In the genomic region with DNA sequence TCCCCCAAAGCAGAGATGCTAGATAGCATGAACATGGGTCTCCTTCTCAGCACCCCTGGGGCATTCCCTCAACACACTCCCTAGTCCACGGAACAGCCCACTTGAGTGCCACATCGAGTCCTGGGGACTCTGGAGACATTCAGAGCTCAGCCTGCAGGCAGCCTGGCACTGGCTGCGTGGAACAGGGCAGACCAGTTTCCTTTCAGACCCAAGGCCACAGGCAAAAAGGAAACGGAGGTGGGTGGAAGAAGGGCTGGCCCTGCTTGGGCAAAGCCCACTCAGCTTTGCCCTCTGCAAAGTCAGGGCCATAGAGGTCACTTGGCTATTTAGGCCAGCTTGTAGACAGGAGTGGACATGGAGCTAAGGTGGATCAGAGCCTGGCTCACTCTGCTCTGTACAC, we compare ENCODE assay signal across 18 mouse cellular contexts. TPM values are rescaled to one million over a fixed set of nuclear protein-coding genes. Genes with fewer than 3 reads are reported as not detected.
DNase-seq lines count a peak whose midpoint lies in the region; ATAC-seq and TF ChIP-seq lines count a peak whose summit lies in the region.
"Had no signal": no experiment of that assay in that cellular context is flagged by ENCODE, and none has a peak within 500 bp of the region (broad histone marks: within the 10 kb centered on the region; RNA-seq: fewer than 3 reads in every experiment).

No protein-coding gene starts in this region.

- H3K4me1 ChIP-seq in lung, embryonic 15.5 days = peaks cover 55% of the 10 kb centered on the region
- H3K4me1 ChIP-seq in lung, postnatal 0 days (ENCODE audit: insufficient read depth, low read depth, low read length) = peaks cover 18% of the 10 kb centered on the region
- peaks cover 29% of the 10 kb centered on the region for H3K4me1 ChIP-seq in embryonic facial prominence, embryonic 14.5 days (ENCODE audit: control insufficient read depth, insufficient read depth, low read length)

- TF ChIP-seq CTCF in gastrocnemius, adult 2 months (IDR thresholded peaks at IDR 0.05) = no peak
- TF ChIP-seq CTCF in lung, postnatal 0 days (IDR thresholded peaks at IDR 0.05) = no peak

- 54% methylated on average over 4 of the region's 4 CpGs for WGBS in lung, embryonic 15.5 days
- WGBS in lung, postnatal 0 days = 36% methylated on average over 4 of the region's 4 CpGs
- 54% methylated on average over 4 of the region's 4 CpGs for WGBS in embryonic facial prominence, embryonic 14.5 days
- 25% methylated on average over 4 of the region's 4 CpGs for WGBS in macrophage (ENCODE audit: missing documents)

- H3K9me3 ChIP-seq in lung, embryonic 15.5 days = no peaks in the 10 kb centered on the region
- H3K9me3 ChIP-seq in lung, postnatal 0 days (ENCODE audit: low read length) = no peaks in the 10 kb centered on the region
- H3K9me3 ChIP-seq in embryonic facial prominence, embryonic 14.5 days (ENCODE audit: control insufficient read depth, low read length) = no peaks in the 10 kb centered on the region
- H3K9me3 ChIP-seq: G1E; heart, embryonic 12.5 days had no signal

- H3K9ac ChIP-seq in lung, embryonic 15.5 days = no peak overlapping the region
- H3K9ac ChIP-seq in lung, postnatal 0 days (replicated peaks; ENCODE audit: low read depth) = no peak overlapping the region
- H3K9ac ChIP-seq in embryonic facial prominence, embryonic 14.5 days (ENCODE audit: low read depth, low read length) = no peak overlapping the region
- H3K9ac ChIP-seq: heart, embryonic 12.5 days had no signal

- H3K4me3 ChIP-seq in gastrocnemius, adult 2 months = no peak overlapping the region
- H3K4me3 ChIP-seq in lung, embryonic 15.5 days = no peak overlapping the region
- no peak overlapping the region for H3K4me3 ChIP-seq in lung, postnatal 0 days (ENCODE audit: low read depth, low read length)
- no peak overlapping the region for H3K4me3 ChIP-seq in embryonic facial prominence, embryonic 14.5 days (ENCODE audit: low read depth, low read length)
- H3K4me3 ChIP-seq in macrophage (ENCODE audit: inconsistent target) = no peak overlapping the region
- H3K4me3 ChIP-seq: heart, embryonic 12.5 days had no signal

- TF ChIP-seq EP300 in lung, postnatal 0 days (IDR thresholded peaks at IDR 0.05) = no peak

- no peak for DNase-seq in gastrocnemius, adult 2 months
- no peak for DNase-seq in gastrocnemius, postnatal 36 days
- DNase-seq in lung, postnatal 0 days (ENCODE audit: low spot score) = no peak
- no peak for DNase-seq in embryonic facial prominence, embryonic 14.5 days (ENCODE audit: low spot score)
- no peak for DNase-seq in frontal cortex, postnatal 36 days (ENCODE audit: low spot score in 2 of 2)
- DNase-seq in lung, postnatal 10 days = no peak
- DNase-seq: B cell, adult 2 months; kidney, adult 2 months; lung, postnatal 14 days; midbrain, embryonic 14.5 days; right cerebral cortex, postnatal 25 days; thymus, adult 18-20 months had no signal

- peak overlapping the region; percentile 29 for H3K27ac ChIP-seq in gastrocnemius, adult 2 months
- H3K27ac ChIP-seq in lung, embryonic 15.5 days = peak overlapping the region; percentile 54; the same call in 1 of the 2 replicates
- no peak overlapping the region for H3K27ac ChIP-seq in lung, postnatal 0 days (ENCODE audit: low read length)
- H3K27ac ChIP-seq in embryonic facial prominence, embryonic 14.5 days (replicated peaks; ENCODE audit: low read depth, low read length) = peak overlapping the region; percentile 10; the same call in 1 of the 2 replicates
- peak overlapping the region; percentile 100 for H3K27ac ChIP-seq in macrophage

- H3K79me2 ChIP-seq in macrophage (ENCODE audit: inconsistent target) = peaks cover 7% of the 10 kb centered on the region; the same call in 1 of the 2 replicates

- H3K4me2 ChIP-seq in lung, embryonic 15.5 days = no peak overlapping the region
- no peak overlapping the region for H3K4me2 ChIP-seq in lung, postnatal 0 days (replicated peaks; ENCODE audit: low read depth, low read length)
- no peak overlapping the region for H3K4me2 ChIP-seq in embryonic facial prominence, embryonic 14.5 days (ENCODE audit: low read depth, low read length)
- H3K4me2 ChIP-seq: heart, embryonic 12.5 days had no signal

- ATAC-seq in lung, embryonic 15.5 days (ENCODE audit: borderline replicate concordance, extremely low read depth, low FRiP score, low TSS enrichment) = no peak
- no peak for ATAC-seq in lung, postnatal 0 days
- no peak for ATAC-seq in embryonic facial prominence, embryonic 14.5 days (ENCODE audit: low read depth)

- H3K36me3 ChIP-seq in lung, embryonic 15.5 days = no peaks in the 10 kb centered on the region
- no peaks in the 10 kb centered on the region for H3K36me3 ChIP-seq in lung, postnatal 0 days (ENCODE audit: insufficient read depth, low read length)
- H3K36me3 ChIP-seq in embryonic facial prominence, embryonic 14.5 days (ENCODE audit: control insufficient read depth, insufficient read depth, low read length) = no peaks in the 10 kb centered on the region
- no peaks in the 10 kb centered on the region for H3K36me3 ChIP-seq in macrophage (ENCODE audit: inconsistent target)
- H3K36me3 ChIP-seq: heart, embryonic 12.5 days had no signal

- intact Hi-C loops in gastrocnemius, adult 2 months (cut with DNase I) = no loop called here
- intact Hi-C loops in gastrocnemius, postnatal 36 days (cut with DNase I) = no loop called here

- H3K27me3 ChIP-seq in lung, embryonic 15.5 days = no peaks in the 10 kb centered on the region
- no peaks in the 10 kb centered on the region for H3K27me3 ChIP-seq in lung, postnatal 0 days (replicated peaks; ENCODE audit: insufficient read depth, low read length)
- no peaks in the 10 kb centered on the region for H3K27me3 ChIP-seq in embryonic facial prominence, embryonic 14.5 days (replicated peaks; ENCODE audit: control insufficient read depth, insufficient read depth, low read length)
- H3K27me3 ChIP-seq: heart, embryonic 12.5 days had no signal

RNA-seq across cellular contexts. Expression of a gene that starts 27.9 kb away (rescaled TPM):
- not detected for total RNA-seq in gastrocnemius, adult 2 months (2021)
- not detected for total RNA-seq in gastrocnemius, postnatal 36 days (2021)
- polyA plus RNA-seq in lung, embryonic 15.5 days (2015; fragmentation: Nextera tagmentation; extraction: Ambion mirVana) = not detected in 2 replicates
- not detected in 2 replicates for polyA plus RNA-seq in lung, postnatal 0 days (2015; fragmentation: Nextera tagmentation; extraction: Ambion mirVana)
- polyA plus RNA-seq in embryonic facial prominence, embryonic 14.5 days (2014; fragmentation: Nextera tagmentation; extraction: Ambion mirVana) = not detected in 2 replicates
- 10 to 100 TPM in 10 of 26 experiments, 1 to 10 TPM in 16; 2.1 to 25.4 (median 7.0) TPM for total RNA-seq in macrophage (2018; cell fraction: chromatin; rRNA removed)
- total RNA-seq in macrophage (2018; cell fraction: cytosol; rRNA removed) = under 1 TPM in 16 of 26 experiments, not detected in 10; 0.07 to 0.44 (median 0.15) TPM
- 10 to 100 TPM in 2 of 26 experiments, 1 to 10 TPM in 21, under 1 TPM in 3; 0.52 to 18.4 (median 2.1) TPM for total RNA-seq in macrophage (2018; cell fraction: nucleus; rRNA removed)
- 0.13 TPM in 1 of 3 replicates, not detected in the others for polyA plus RNA-seq in macrophage (2018)
- total RNA-seq: common myeloid progenitor, adult 5-6 weeks had no signal
- polyA plus RNA-seq: G1E; heart, embryonic 12.5 days had no signal

RNA-seq across cellular contexts. Expression of a gene that starts 32.0 kb away (rescaled TPM):
- total RNA-seq in gastrocnemius, adult 2 months (2021) = 1 to 10 TPM; 4.4 to 4.5 TPM
- total RNA-seq in gastrocnemius, postnatal 36 days (2021) = 1 to 10 TPM; 5.2 to 5.9 TPM
- polyA plus RNA-seq in lung, embryonic 15.5 days (2015; fragmentation: Nextera tagmentation; extraction: Ambion mirVana) = 21.7 TPM in 2 replicates
- 20.3 and 21.1 TPM in 2 replicates for polyA plus RNA-seq in lung, postnatal 0 days (2015; fragmentation: Nextera tagmentation; extraction: Ambion mirVana)
- polyA plus RNA-seq in embryonic facial prominence, embryonic 14.5 days (2014; fragmentation: Nextera tagmentation; extraction: Ambion mirVana) = 12.9 and 14.3 TPM in 2 replicates
- 1,000 to 10,000 TPM in 1 of 26 experiments, 100 to 1,000 TPM in 25; 183 to 1,124 (median 419) TPM for total RNA-seq in macrophage (2018; cell fraction: chromatin; rRNA removed)
- 100 to 1,000 TPM; 261 to 438 (median 317) TPM for total RNA-seq in macrophage (2018; cell fraction: cytosol; rRNA removed)
- 1,000 to 10,000 TPM in 2 of 26 experiments, 100 to 1,000 TPM in 24; 284 to 1,133 (median 407) TPM for total RNA-seq in macrophage (2018; cell fraction: nucleus; rRNA removed)
- 195 to 316 TPM (median 234 TPM) in 3 replicates for polyA plus RNA-seq in macrophage (2018)

RNA-seq across cellular contexts. Expression of a gene that starts 39.1 kb away (rescaled TPM):
- not detected for total RNA-seq in gastrocnemius, adult 2 months (2021)
- under 1 TPM in 1 of 2 experiments, not detected in 1; 0.92 TPM for total RNA-seq in gastrocnemius, postnatal 36 days (2021)
- 16.6 and 19.0 TPM in 2 replicates for polyA plus RNA-seq in lung, embryonic 15.5 days (2015; fragmentation: Nextera tagmentation; extraction: Ambion mirVana)
- 0.56 and 0.87 TPM in 2 replicates for polyA plus RNA-seq in lung, postnatal 0 days (2015; fragmentation: Nextera tagmentation; extraction: Ambion mirVana)
- 5.9 and 7.2 TPM in 2 replicates for polyA plus RNA-seq in embryonic facial prominence, embryonic 14.5 days (2014; fragmentation: Nextera tagmentation; extraction: Ambion mirVana)
- total RNA-seq in macrophage (2018; cell fraction: chromatin; rRNA removed) = 1 to 10 TPM in 14 of 26 experiments, under 1 TPM in 3, not detected in 9; 0.42 to 7.2 (median 1.2) TPM
- total RNA-seq in macrophage (2018; cell fraction: cytosol; rRNA removed) = 1 to 10 TPM in 1 of 26 experiments, under 1 TPM in 19, not detected in 6; 0.03 to 1.3 (median 0.27) TPM
- 1 to 10 TPM in 5 of 26 experiments, under 1 TPM in 17, not detected in 4; 0.12 to 3.1 (median 0.45) TPM for total RNA-seq in macrophage (2018; cell fraction: nucleus; rRNA removed)
- polyA plus RNA-seq in macrophage (2018) = 0.51 to 0.53 TPM in 2 of 3 replicates, not detected in the other
- total RNA-seq: neutrophil, adult 5-6 weeks had no signal
